Mouse (Mus musculus) forebrain, embryonic 11.5 days (tissue): ENCODE results near the gene Mllt11. TPM values are rescaled to one million over a fixed set of nuclear protein-coding genes. Genes with fewer than 3 reads are reported as not detected.

Experiments used
- polyA plus RNA-seq: library from polyadenylated mRNA; unstranded; fragments of >200 nt; fragmentation: Nextera tagmentation; extraction: Ambion mirVana; gene quantifications from 2 replicates; pipeline ENCODE4 v1.2.1, GENCODE M21; 2014

The Mllt11 gene
- polyA plus RNA-seq, 1 experiment from 2014 or later: 89.8 TPM

Other genes starting within 250 kb of the Mllt11 start
- 43.1 and 44.2 TPM in 2 replicates for gene Zfp687, start 216.7 kb downstream of the Mllt11 start, polyA plus RNA-seq
- gene Psmd4, start 189.6 kb downstream of the Mllt11 start, polyA plus RNA-seq: 312 and 325 TPM in 2 replicates
- gene Pip5k1a, start 125.2 kb downstream of the Mllt11 start, polyA plus RNA-seq: 13.4 and 13.7 TPM in 2 replicates
- gene Vps72, start 121.1 kb downstream of the Mllt11 start, polyA plus RNA-seq: 249 and 274 TPM in 2 replicates
- 0.37 and 0.75 TPM in 2 replicates for gene Tmod4, start 107.7 kb downstream of the Mllt11 start, polyA plus RNA-seq
- gene Scnm1, start 98.2 kb downstream of the Mllt11 start, polyA plus RNA-seq: 77.4 and 88.0 TPM in 2 replicates
- 11.7 and 12.4 TPM in 2 replicates for gene Lysmd1, start 98.1 kb downstream of the Mllt11 start, polyA plus RNA-seq
- 1.3 and 1.9 TPM in 2 replicates for gene Tnfaip8l2, start 89.8 kb downstream of the Mllt11 start, polyA plus RNA-seq
- 17.6 and 19.9 TPM in 2 replicates for gene Sema6c, start 71.7 kb downstream of the Mllt11 start, polyA plus RNA-seq
- 8.9 and 10.8 TPM in 2 replicates for gene Gabpb2, start 14.3 kb downstream of the Mllt11 start, polyA plus RNA-seq
- 120 and 124 TPM in 2 replicates for gene Cdc42se1, start 3.4 kb downstream of the Mllt11 start, polyA plus RNA-seq
- gene Gm128, start 9.4 kb upstream of the Mllt11 start, polyA plus RNA-seq: 0.17 and 0.21 TPM in 2 replicates
- 0.39 and 0.72 TPM in 2 replicates for gene Bnipl, start 19.0 kb upstream of the Mllt11 start, polyA plus RNA-seq
- gene Mindy1, start 49.2 kb upstream of the Mllt11 start, polyA plus RNA-seq: 34.2 and 35.4 TPM in 2 replicates
- 26.4 and 28.5 TPM in 2 replicates for gene Prune1, start 49.9 kb upstream of the Mllt11 start, polyA plus RNA-seq
- gene Anxa9, start 75.0 kb upstream of the Mllt11 start, polyA plus RNA-seq: 1.3 and 1.5 TPM in 2 replicates
- gene Cers2, start 82.6 kb upstream of the Mllt11 start, polyA plus RNA-seq: 111 and 122 TPM in 2 replicates
- gene Setdb1, start 125.0 kb upstream of the Mllt11 start, polyA plus RNA-seq: 74.9 and 76.7 TPM in 2 replicates
- not detected in 2 replicates for gene 4930558C23Rik, start 170.7 kb upstream of the Mllt11 start, polyA plus RNA-seq
- 26.7 and 27.8 TPM in 2 replicates for gene Arnt, start 202.2 kb upstream of the Mllt11 start, polyA plus RNA-seq